Mouse (Mus musculus): ENCODE data around the gene Gcn1l1. TPM values are rescaled to one million over a fixed set of nuclear protein-coding genes. Genes with fewer than 3 reads are reported as not detected.

Gene Gcn1l1
- total and polyA plus RNA-seq, 2 experiments from 2014 or later: 22.4 to 74.4 TPM

DNA sequence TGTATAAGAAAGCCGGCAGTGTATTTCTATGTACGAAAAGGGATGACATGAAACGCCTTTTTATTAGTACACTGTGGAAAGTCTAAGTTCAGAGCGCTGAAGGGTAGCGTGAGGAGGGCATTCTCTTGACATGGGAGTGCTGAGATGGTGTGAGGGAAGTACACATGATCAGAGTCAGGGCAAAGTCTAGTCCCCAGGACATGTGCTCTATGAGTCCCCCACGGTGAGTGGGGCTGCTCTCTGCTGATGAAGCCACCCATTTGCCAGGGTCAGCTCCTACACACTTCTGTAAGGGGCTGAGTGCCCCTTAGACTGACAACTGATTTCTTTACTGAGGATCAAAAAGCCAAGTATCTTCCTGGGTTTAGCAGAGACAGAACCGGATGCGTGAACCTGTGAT is 102.2 kb downstream of the Gcn1l1 start:
- no peak for TF ChIP-seq CTCF (IDR thresholded peaks at IDR 0.05; ENCODE audit: low read depth)
- 67% methylated on average over 8 of the region's 8 CpGs for WGBS
- Histone ChIP-seq H3K27ac (ENCODE audit: low read depth, low read length) (no peak overlapping the region), H3K27me3 (ENCODE audit: insufficient read depth, low read length) (no peaks in the 10 kb centered on the region), H3K4me1 (ENCODE audit: insufficient read depth) (peaks cover 4% of the 10 kb centered on the region; the same call in 1 of the 2 replicates), H3K4me2 (ENCODE audit: low read depth) (no peak overlapping the region), H3K4me3 (ENCODE audit: low read depth, low read length) (no peak overlapping the region), H3K36me3 (ENCODE audit: insufficient read depth) (peaks cover 18% of the 10 kb centered on the region), H3K9me3 (ENCODE audit: low read length) (no peaks in the 10 kb centered on the region), H3K9ac (no peak overlapping the region)
- ATAC-seq (no peak), DNase-seq (no peak)

DNA sequence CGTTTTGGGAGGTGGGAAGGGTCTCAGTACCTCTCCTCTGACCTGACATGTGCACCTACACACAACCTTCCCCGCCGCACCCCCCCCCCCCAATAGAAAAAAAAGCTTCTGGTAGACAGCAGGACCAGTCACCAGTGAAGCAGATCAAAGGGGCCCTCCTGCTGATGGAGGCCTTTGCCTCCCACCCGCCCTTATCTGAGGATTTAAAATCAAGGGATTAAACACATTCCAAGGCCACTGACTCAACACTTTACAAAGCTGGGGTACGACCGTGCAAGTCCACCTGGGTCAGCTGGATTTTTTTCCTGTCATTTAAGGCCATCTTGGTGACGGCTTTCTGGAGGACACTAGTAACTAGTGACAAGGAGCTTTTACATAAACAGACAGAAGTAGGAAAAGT is 102.8 kb downstream of the Gcn1l1 start:
- Histone ChIP-seq H3K4me2 (ENCODE audit: low read depth) (no peak overlapping the region), H3K36me3 (ENCODE audit: insufficient read depth) (peaks cover 14% of the 10 kb centered on the region), H3K27ac (ENCODE audit: low read depth, low read length) (no peak overlapping the region), H3K9me3 (ENCODE audit: low read length) (no peaks in the 10 kb centered on the region), H3K27me3 (ENCODE audit: insufficient read depth, low read length) (no peaks in the 10 kb centered on the region), H3K4me1 (ENCODE audit: insufficient read depth) (peaks cover 4% of the 10 kb centered on the region; the same call in 1 of the 2 replicates), H3K4me3 (ENCODE audit: low read depth, low read length) (no peak overlapping the region), H3K9ac (no peak overlapping the region)
- TF ChIP-seq CTCF (IDR thresholded peaks at IDR 0.05; ENCODE audit: low read depth): no peak
- ATAC-seq: no peak
- no peak for DNase-seq
- WGBS: 10% methylated on average over 7 of the region's 7 CpGs

DNA sequence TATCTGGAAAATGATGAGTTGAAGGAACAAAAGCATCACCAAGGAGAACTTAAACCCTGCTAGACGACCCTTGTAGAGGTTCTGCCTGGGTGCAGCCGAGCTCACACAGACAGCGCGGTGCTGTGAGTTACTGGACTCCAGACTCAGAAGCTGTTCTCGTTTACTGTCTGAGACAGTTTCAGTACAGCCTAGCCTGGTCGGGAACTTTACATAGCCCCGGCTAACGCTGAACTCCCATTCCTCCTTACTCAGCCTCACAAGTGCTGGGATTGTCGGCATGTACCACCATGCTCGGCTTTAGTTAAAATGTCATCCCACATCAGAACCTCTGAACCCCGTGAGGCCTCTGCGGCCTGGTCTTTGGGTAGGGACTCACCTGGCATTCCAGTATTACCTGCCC is 103.9 kb downstream of the Gcn1l1 start:
- Histone ChIP-seq H3K36me3 (ENCODE audit: insufficient read depth) (peaks cover 14% of the 10 kb centered on the region), H3K4me2 (ENCODE audit: low read depth) (no peak overlapping the region), H3K4me3 (ENCODE audit: low read depth, low read length) (no peak overlapping the region), H3K9me3 (ENCODE audit: low read length) (no peaks in the 10 kb centered on the region), H3K4me1 (ENCODE audit: insufficient read depth) (peaks cover 4% of the 10 kb centered on the region; the same call in 1 of the 2 replicates), H3K27ac (ENCODE audit: low read depth, low read length) (no peak overlapping the region), H3K27me3 (ENCODE audit: insufficient read depth, low read length) (no peaks in the 10 kb centered on the region), H3K9ac (no peak overlapping the region)
- TF ChIP-seq CTCF (IDR thresholded peaks at IDR 0.05; ENCODE audit: low read depth): no peak
- no peak for DNase-seq
- ATAC-seq: no peak
- 87% methylated on average over 12 of the region's 12 CpGs for WGBS

DNA sequence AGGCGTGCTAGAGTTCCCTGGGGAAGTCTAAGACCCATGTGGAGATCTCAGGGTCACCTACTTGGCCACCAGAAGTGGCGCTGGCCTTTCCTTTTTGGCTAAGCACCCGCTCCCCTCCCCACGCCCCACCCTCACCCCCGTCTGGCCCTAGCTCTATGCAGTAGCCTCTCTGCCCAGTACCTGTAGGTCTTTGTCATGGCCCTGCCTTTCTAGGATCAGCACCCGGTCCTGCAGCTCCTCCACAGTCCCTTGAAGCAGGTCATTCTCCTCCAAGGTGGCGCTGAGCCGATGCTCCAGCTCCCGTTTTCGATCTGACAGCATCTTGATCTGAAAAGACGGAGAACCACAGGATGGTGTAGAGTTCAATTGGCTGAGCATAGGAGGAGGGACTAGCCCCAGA is 104.9 kb downstream of the Gcn1l1 start:
- Histone ChIP-seq H3K9me3 (ENCODE audit: low read length) (no peaks in the 10 kb centered on the region), H3K36me3 (ENCODE audit: insufficient read depth) (peaks cover 14% of the 10 kb centered on the region), H3K27ac (ENCODE audit: low read depth, low read length) (no peak overlapping the region), H3K4me1 (ENCODE audit: insufficient read depth) (peaks cover 4% of the 10 kb centered on the region; the same call in 1 of the 2 replicates), H3K4me2 (ENCODE audit: low read depth) (no peak overlapping the region), H3K4me3 (ENCODE audit: low read depth, low read length) (no peak overlapping the region), H3K27me3 (ENCODE audit: insufficient read depth, low read length) (no peaks in the 10 kb centered on the region), H3K9ac (no peak overlapping the region)
- 91% methylated on average over 11 of the region's 11 CpGs for WGBS
- no peak for ATAC-seq
- no peak for DNase-seq
- no peak for TF ChIP-seq CTCF (IDR thresholded peaks at IDR 0.05; ENCODE audit: low read depth)

DNA sequence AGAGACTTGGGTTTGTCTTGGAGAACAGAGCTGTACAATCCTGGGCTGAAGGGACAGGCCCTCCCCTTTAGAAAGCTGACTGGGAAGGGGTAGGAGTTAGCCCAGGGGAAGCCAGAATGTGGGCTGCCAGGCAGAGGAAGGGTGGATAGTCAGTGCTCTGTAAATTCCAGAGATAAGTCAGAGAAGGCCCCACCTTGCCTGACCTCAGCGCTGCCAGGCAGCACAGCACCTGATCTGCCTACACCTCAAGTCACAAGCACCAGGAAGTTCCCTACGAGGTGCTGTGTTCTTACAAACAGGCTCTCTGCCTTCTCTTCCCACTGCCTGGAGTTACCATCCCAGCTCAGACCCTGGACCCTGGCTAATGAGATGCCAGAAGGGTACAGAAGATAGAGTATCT is 105.4 kb downstream of the Gcn1l1 start:
- H3K4me2 ChIP-seq (ENCODE audit: low read depth): no peak overlapping the region
- H3K27ac ChIP-seq (ENCODE audit: low read depth, low read length): no peak overlapping the region
- DNase-seq (no peak), ATAC-seq (no peak)
- no peaks in the 10 kb centered on the region for H3K9me3 ChIP-seq (ENCODE audit: low read length)
- H3K36me3 ChIP-seq (ENCODE audit: insufficient read depth): peaks cover 14% of the 10 kb centered on the region
- H3K27me3 ChIP-seq (ENCODE audit: insufficient read depth, low read length): no peaks in the 10 kb centered on the region
- 90% methylated on average over 2 of the region's 2 CpGs for WGBS
- H3K4me1 ChIP-seq (ENCODE audit: insufficient read depth): peaks cover 4% of the 10 kb centered on the region; the same call in 1 of the 2 replicates
- no peak for TF ChIP-seq CTCF (IDR thresholded peaks at IDR 0.05; ENCODE audit: low read depth)
- H3K4me3 ChIP-seq (ENCODE audit: low read depth, low read length): no peak overlapping the region
- H3K9ac ChIP-seq: no peak overlapping the region

DNA sequence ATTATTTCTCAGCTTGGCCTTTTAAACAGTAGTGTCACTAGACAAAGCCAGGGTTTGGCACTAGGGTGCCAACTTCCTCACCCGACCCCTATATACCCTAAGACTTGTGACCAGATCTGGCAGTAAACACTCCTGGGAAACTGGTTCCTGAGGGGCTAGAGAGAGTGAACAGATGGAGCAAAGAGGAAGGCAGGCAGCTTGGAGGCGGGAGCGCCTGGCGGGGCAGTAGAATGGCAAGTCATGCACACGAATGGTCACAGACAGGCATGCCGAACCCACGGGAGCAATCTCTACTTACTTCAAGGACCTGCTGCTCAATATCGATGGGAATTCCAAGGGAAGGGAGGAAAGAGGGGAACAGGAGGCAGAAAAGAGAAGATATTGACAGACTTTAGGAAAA is 106.8 kb downstream of the Gcn1l1 start:
- 61% methylated on average over 8 of the region's 8 CpGs for WGBS
- peaks cover 14% of the 10 kb centered on the region for H3K36me3 ChIP-seq (ENCODE audit: insufficient read depth)
- ATAC-seq (no peak), DNase-seq (no peak)
- H3K27ac ChIP-seq (ENCODE audit: low read depth, low read length): no peak overlapping the region
- H3K9ac ChIP-seq: no peak overlapping the region
- H3K4me1 ChIP-seq (ENCODE audit: insufficient read depth): no peaks in the 10 kb centered on the region
- H3K9me3 ChIP-seq (ENCODE audit: low read length): no peaks in the 10 kb centered on the region
- no peaks in the 10 kb centered on the region for H3K27me3 ChIP-seq (ENCODE audit: insufficient read depth, low read length)
- no peak overlapping the region for H3K4me3 ChIP-seq (ENCODE audit: low read depth, low read length)
- no peak for TF ChIP-seq CTCF (IDR thresholded peaks at IDR 0.05; ENCODE audit: low read depth)
- no peak overlapping the region for H3K4me2 ChIP-seq (ENCODE audit: low read depth)

Small RNA genes lying within 50 kb of the gene (microRNA-seq; reads per million reads assigned to microRNA genes)
- 0.12 to 1.2 reads per million in 2 experiments for gene Mir7029
- gene Mir7030: 0 to 0.37 reads per million in 2 experiments

Other genes starting within 250 kb of the Gcn1l1 start
- gene Srsf9, start 238.1 kb upstream of the Gcn1l1 start, total RNA-seq (2014; rRNA removed): 43.7 and 49.9 TPM in 2 replicates
- gene Srsf9, start 238.1 kb upstream of the Gcn1l1 start, polyA plus RNA-seq (2015; fragmentation: Nextera tagmentation; extraction: Ambion mirVana): 112 and 117 TPM in 2 replicates
- 21.8 and 25.5 TPM in 2 replicates for gene Gatc, start 224.1 kb upstream of the Gcn1l1 start, total RNA-seq (2014; rRNA removed)
- 34.8 and 40.2 TPM in 2 replicates for gene Gatc, start 224.1 kb upstream of the Gcn1l1 start, polyA plus RNA-seq (2015; fragmentation: Nextera tagmentation; extraction: Ambion mirVana)
- gene Triap1, start 224.0 kb upstream of the Gcn1l1 start, total RNA-seq (2014; rRNA removed): 17.3 and 22.8 TPM in 2 replicates
- 60.5 and 68.0 TPM in 2 replicates for gene Triap1, start 224.0 kb upstream of the Gcn1l1 start, polyA plus RNA-seq (2015; fragmentation: Nextera tagmentation; extraction: Ambion mirVana)
- gene Cox6a1, start 216.3 kb upstream of the Gcn1l1 start, total RNA-seq (2014; rRNA removed): 628 and 701 TPM in 2 replicates
- gene Cox6a1, start 216.3 kb upstream of the Gcn1l1 start, polyA plus RNA-seq (2015; fragmentation: Nextera tagmentation; extraction: Ambion mirVana): 1,510 and 1,858 TPM in 2 replicates
- 53.8 and 65.9 TPM in 2 replicates for gene Msi1, start 135.7 kb upstream of the Gcn1l1 start, total RNA-seq (2014; rRNA removed)
- 48.2 and 49.9 TPM in 2 replicates for gene Msi1, start 135.7 kb upstream of the Gcn1l1 start, polyA plus RNA-seq (2015; fragmentation: Nextera tagmentation; extraction: Ambion mirVana)
- gene Pla2g1b, start 99.0 kb upstream of the Gcn1l1 start, total RNA-seq (2014; rRNA removed): not detected in 2 replicates
- not detected in 2 replicates for gene Pla2g1b, start 99.0 kb upstream of the Gcn1l1 start, polyA plus RNA-seq (2015; fragmentation: Nextera tagmentation; extraction: Ambion mirVana)
- gene Sirt4, start 80.5 kb upstream of the Gcn1l1 start, total RNA-seq (2014; rRNA removed): 34.5 and 36.3 TPM in 2 replicates
- gene Sirt4, start 80.5 kb upstream of the Gcn1l1 start, polyA plus RNA-seq (2015; fragmentation: Nextera tagmentation; extraction: Ambion mirVana): 18.3 and 18.8 TPM in 2 replicates
- gene Pxn, start 58.6 kb upstream of the Gcn1l1 start, total RNA-seq (2014; rRNA removed): 23.5 and 29.8 TPM in 2 replicates
- 14.1 and 14.8 TPM in 2 replicates for gene Pxn, start 58.6 kb upstream of the Gcn1l1 start, polyA plus RNA-seq (2015; fragmentation: Nextera tagmentation; extraction: Ambion mirVana)
- gene Rplp0, start 5.8 kb upstream of the Gcn1l1 start, total RNA-seq (2014; rRNA removed): 1,794 and 2,056 TPM in 2 replicates
- 842 and 978 TPM in 2 replicates for gene Rplp0, start 5.8 kb upstream of the Gcn1l1 start, polyA plus RNA-seq (2015; fragmentation: Nextera tagmentation; extraction: Ambion mirVana)
- gene Rab35, start 66.7 kb downstream of the Gcn1l1 start, total RNA-seq (2014; rRNA removed): 87.7 and 92.5 TPM in 2 replicates
- 22.0 and 24.7 TPM in 2 replicates for gene Rab35, start 66.7 kb downstream of the Gcn1l1 start, polyA plus RNA-seq (2015; fragmentation: Nextera tagmentation; extraction: Ambion mirVana)
- gene Bicdl1, start 166.4 kb downstream of the Gcn1l1 start, total RNA-seq (2014; rRNA removed): 183 and 184 TPM in 2 replicates
- gene Bicdl1, start 166.4 kb downstream of the Gcn1l1 start, polyA plus RNA-seq (2015; fragmentation: Nextera tagmentation; extraction: Ambion mirVana): 21.6 and 27.6 TPM in 2 replicates

All from forebrain, postnatal 0 days (tissue).